Mouse (Mus musculus) bone marrow, adult 2 months (tissue): ENCODE data around the gene Map10.

Experiments
- CTCF ChIP-seq: fragments of 200-500 bp; IDR thresholded peaks from 2 replicates; pipeline ENCODE4 v1.5.1; 2011; ENCODE audit warnings: low read length, control low read depth; ENCODE audit not compliant: control insufficient read depth, insufficient read depth
- POLR2A ChIP-seq: fragments of 200-500 bp; IDR thresholded peaks from 2 replicates; pipeline ENCODE4 v1.6.1; 2011; ENCODE audit warnings: low read depth, mild to moderate bottlenecking, control low read depth, low read length, borderline replicate concordance; ENCODE audit not compliant: control insufficient read depth

- no peak for TF ChIP-seq POLR2A
- no peak for TF ChIP-seq CTCF
Measured at GRCm38 (mm10) chr8:125699391-125700025, 29.9 kb downstream of the Map10 start.
